Mouse (Mus musculus): ENCODE data around the gene Tex26. TPM values are rescaled to one million over a fixed set of nuclear protein-coding genes. Genes with fewer than 3 reads are reported as not detected.

Gene Tex26
- polyA plus RNA-seq, 1 experiment from 2014 or later: 3.0 TPM

GRCm38 (mm10) chr5:149474701-149475468 is 35.4 kb downstream of the Tex26 start:
- H3K27me3 ChIP-seq (replicated peaks; ENCODE audit: insufficient read depth, low read length): no peaks in the 10 kb centered on the region
- ATAC-seq (no peak), DNase-seq (ENCODE audit: low spot score) (no peak)
- H3K9ac ChIP-seq (replicated peaks; ENCODE audit: low read depth): no peak overlapping the region
- H3K4me1 ChIP-seq (ENCODE audit: insufficient read depth, low read depth, low read length): no peaks in the 10 kb centered on the region
- no peak overlapping the region for H3K4me3 ChIP-seq (ENCODE audit: low read depth, low read length)
- no peak overlapping the region for H3K4me2 ChIP-seq (replicated peaks; ENCODE audit: low read depth, low read length)
- no peak for TF ChIP-seq EP300 (IDR thresholded peaks at IDR 0.05)
- no peak for TF ChIP-seq CTCF (IDR thresholded peaks at IDR 0.05)
- H3K9me3 ChIP-seq (ENCODE audit: low read length): no peaks in the 10 kb centered on the region
- no peak overlapping the region for H3K27ac ChIP-seq (ENCODE audit: low read length)
- 87% methylated on average over 16 of the region's 16 CpGs for WGBS
- H3K36me3 ChIP-seq (ENCODE audit: insufficient read depth, low read length): no peaks in the 10 kb centered on the region

GRCm38 (mm10) chr5:149481920-149482319 is 42.5 kb downstream of the Tex26 start:
- Histone ChIP-seq H3K4me1 (ENCODE audit: insufficient read depth, low read depth, low read length) (no peaks in the 10 kb centered on the region), H3K36me3 (ENCODE audit: insufficient read depth, low read length) (no peaks in the 10 kb centered on the region), H3K27me3 (replicated peaks; ENCODE audit: insufficient read depth, low read length) (no peaks in the 10 kb centered on the region), H3K27ac (ENCODE audit: low read length) (no peak overlapping the region), H3K4me2 (replicated peaks; ENCODE audit: low read depth, low read length) (no peak overlapping the region), H3K9ac (replicated peaks; ENCODE audit: low read depth) (no peak overlapping the region), H3K9me3 (ENCODE audit: low read length) (no peaks in the 10 kb centered on the region), H3K4me3 (ENCODE audit: low read depth, low read length) (no peak overlapping the region)
- WGBS: 89% methylated on average over 7 of the region's 7 CpGs
- no peak for TF ChIP-seq EP300 (IDR thresholded peaks at IDR 0.05)
- no peak for TF ChIP-seq CTCF (IDR thresholded peaks at IDR 0.05)
- DNase-seq (ENCODE audit: low spot score) (no peak), ATAC-seq (no peak)

GRCm38 (mm10) chr5:149483321-149484052 is 44.0 kb downstream of the Tex26 start:
- 61% methylated on average over 12 of the region's 12 CpGs for WGBS
- no peak for ATAC-seq
- H3K27ac ChIP-seq (ENCODE audit: low read length): no peak overlapping the region

GRCm38 (mm10) chr5:149484270-149484669 is 44.8 kb downstream of the Tex26 start:
- H3K36me3 ChIP-seq (ENCODE audit: insufficient read depth, low read length): no peaks in the 10 kb centered on the region
- H3K4me3 ChIP-seq (ENCODE audit: low read depth, low read length): no peak overlapping the region
- H3K4me1 ChIP-seq (ENCODE audit: insufficient read depth, low read depth, low read length): no peaks in the 10 kb centered on the region
- H3K4me2 ChIP-seq (replicated peaks; ENCODE audit: low read depth, low read length): no peak overlapping the region
- no peak overlapping the region for H3K9ac ChIP-seq (replicated peaks; ENCODE audit: low read depth)
- H3K27ac ChIP-seq (ENCODE audit: low read length): no peak overlapping the region
- no peaks in the 10 kb centered on the region for H3K9me3 ChIP-seq (ENCODE audit: low read length)
- ATAC-seq (no peak), DNase-seq (ENCODE audit: low spot score) (no peak)
- WGBS: 56% methylated on average over 12 of the region's 12 CpGs
- no peak for TF ChIP-seq CTCF (IDR thresholded peaks at IDR 0.05)
- no peak for TF ChIP-seq EP300 (IDR thresholded peaks at IDR 0.05)
- no peaks in the 10 kb centered on the region for H3K27me3 ChIP-seq (replicated peaks; ENCODE audit: insufficient read depth, low read length)

More at GRCm38 (mm10) chr5:149483321-149484052, 44.0 kb downstream of the Tex26 start:
- H3K9me3 ChIP-seq (ENCODE audit: low read length): no peaks in the 10 kb centered on the region
- no peak overlapping the region for H3K4me3 ChIP-seq (ENCODE audit: low read depth, low read length)
- H3K4me1 ChIP-seq (ENCODE audit: insufficient read depth, low read depth, low read length): no peaks in the 10 kb centered on the region
- peak; percentile 48 for TF ChIP-seq CTCF (IDR thresholded peaks at IDR 0.05)
- no peak for TF ChIP-seq EP300 (IDR thresholded peaks at IDR 0.05)
- H3K36me3 ChIP-seq (ENCODE audit: insufficient read depth, low read length): no peaks in the 10 kb centered on the region
- H3K9ac ChIP-seq (replicated peaks; ENCODE audit: low read depth): no peak overlapping the region
- no peak overlapping the region for H3K4me2 ChIP-seq (replicated peaks; ENCODE audit: low read depth, low read length)
- H3K27me3 ChIP-seq (replicated peaks; ENCODE audit: insufficient read depth, low read length): no peaks in the 10 kb centered on the region
- no peak for DNase-seq (ENCODE audit: low spot score)

GRCm38 (mm10) chr5:149485447-149485846 is 46.0 kb downstream of the Tex26 start:
- Histone ChIP-seq H3K4me1 (ENCODE audit: insufficient read depth, low read depth, low read length) (no peaks in the 10 kb centered on the region), H3K9ac (replicated peaks; ENCODE audit: low read depth) (no peak overlapping the region), H3K9me3 (ENCODE audit: low read length) (no peaks in the 10 kb centered on the region), H3K27ac (ENCODE audit: low read length) (no peak overlapping the region), H3K4me2 (replicated peaks; ENCODE audit: low read depth, low read length) (no peak overlapping the region), H3K36me3 (ENCODE audit: insufficient read depth, low read length) (no peaks in the 10 kb centered on the region), H3K4me3 (ENCODE audit: low read depth, low read length) (no peak overlapping the region), H3K27me3 (replicated peaks; ENCODE audit: insufficient read depth, low read length) (no peaks in the 10 kb centered on the region)
- DNase-seq (ENCODE audit: low spot score) (no peak), ATAC-seq (no peak)
- 86% methylated on average over 6 of the region's 6 CpGs for WGBS
- no peak for TF ChIP-seq CTCF (IDR thresholded peaks at IDR 0.05)
- TF ChIP-seq EP300 (IDR thresholded peaks at IDR 0.05): no peak

GRCm38 (mm10) chr5:149488360-149489021 is 49.0 kb downstream of the Tex26 start:
- no peak overlapping the region for H3K27ac ChIP-seq (ENCODE audit: low read length)
- TF ChIP-seq EP300 (IDR thresholded peaks at IDR 0.05) (no peak), CTCF (IDR thresholded peaks at IDR 0.05) (no peak)
- no peak overlapping the region for H3K9ac ChIP-seq (replicated peaks; ENCODE audit: low read depth)
- no peak overlapping the region for H3K4me3 ChIP-seq (ENCODE audit: low read depth, low read length)
- no peaks in the 10 kb centered on the region for H3K27me3 ChIP-seq (replicated peaks; ENCODE audit: insufficient read depth, low read length)
- H3K36me3 ChIP-seq (ENCODE audit: insufficient read depth, low read length): no peaks in the 10 kb centered on the region
- ATAC-seq: no peak
- peak; percentile 24 for DNase-seq (ENCODE audit: low spot score)
- H3K4me1 ChIP-seq (ENCODE audit: insufficient read depth, low read depth, low read length): no peaks in the 10 kb centered on the region
- WGBS: 32% methylated on average over 11 of the region's 11 CpGs
- no peak overlapping the region for H3K4me2 ChIP-seq (replicated peaks; ENCODE audit: low read depth, low read length)
- H3K9me3 ChIP-seq (ENCODE audit: low read length): no peaks in the 10 kb centered on the region

Data from lung, postnatal 0 days (tissue).